Mouse (Mus musculus) cerebral cortex, adult 2 months (tissue): ENCODE data around the gene Adra2c.

Experiments used
- WGBS: fragments of 180-500 bp; shearing (Covaris S2); methylation state at CpG from one replicate; pipeline ENCODE4 v1.1.7; 2018; 5-methylcytosine and 5-hydroxymethylcytosine counted together

Gene Adra2c

DNA sequence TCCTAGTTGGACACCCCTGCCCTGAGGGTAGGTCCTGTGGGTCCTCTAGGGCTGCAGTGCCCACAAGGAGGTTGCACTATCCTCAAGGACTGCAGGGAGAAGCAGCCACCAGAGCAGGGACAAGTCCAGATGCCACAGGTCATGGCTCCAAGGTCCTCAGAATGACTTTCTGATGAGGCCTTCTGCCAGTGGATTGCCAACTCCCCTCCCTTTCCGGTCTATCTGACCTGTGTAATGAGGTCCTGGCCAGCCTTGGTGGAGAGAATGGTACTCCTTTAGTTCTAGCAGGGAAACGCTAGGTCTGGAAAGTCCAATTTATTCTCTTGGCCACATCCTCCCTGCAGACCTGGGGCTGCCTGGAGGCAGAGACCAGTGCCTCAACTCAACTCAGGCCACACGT, at the start of gene Adra2c:
Adra2c (plus strand) TSS at position 301 of the 400 bp plus-strand sequence.
- WGBS, result 71% methylated on average over 3 of the region's 3 CpGs

- WGBS, result 86% methylated on average over 4 of the region's 4 CpGs
Observed at GRCm38 (mm10) chr5:35233142-35233541, 45.0 kb upstream of the Adra2c start.

GRCm38 (mm10) chr5:35237757-35238156, 40.4 kb upstream of the Adra2c start:
- WGBS, result 93% methylated on average over 4 of the region's 4 CpGs

GRCm38 (mm10) chr5:35238627-35239026, 39.5 kb upstream of the Adra2c start:
- WGBS, result 94% methylated on average over 2 of the region's 2 CpGs

GRCm38 (mm10) chr5:35241556-35241955, 36.6 kb upstream of the Adra2c start:
- WGBS, result 83% methylated on average over 3 of the region's 3 CpGs

DNA sequence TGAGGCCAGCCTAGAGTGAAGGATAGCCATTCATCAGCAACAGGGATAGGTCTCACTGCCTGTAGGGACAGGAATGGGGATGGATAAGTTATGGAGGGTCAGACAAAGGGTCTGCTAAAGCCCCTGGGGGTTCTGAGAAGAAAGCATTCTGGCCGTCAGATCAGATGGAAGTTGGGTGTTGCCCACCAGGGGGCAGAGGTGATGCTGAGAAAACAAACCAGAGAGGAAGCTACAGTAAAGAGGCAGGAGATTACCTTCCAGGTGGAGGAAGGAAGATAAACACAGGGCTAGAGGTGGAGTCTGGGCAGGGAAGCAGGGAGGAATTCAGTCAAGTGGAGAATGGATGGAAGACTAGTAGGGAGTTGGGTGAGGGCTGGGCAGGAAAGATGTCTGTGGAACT, 33.9 kb upstream of the Adra2c start:
- WGBS, result 48% methylated on average over 1 of the region's 1 CpGs

DNA sequence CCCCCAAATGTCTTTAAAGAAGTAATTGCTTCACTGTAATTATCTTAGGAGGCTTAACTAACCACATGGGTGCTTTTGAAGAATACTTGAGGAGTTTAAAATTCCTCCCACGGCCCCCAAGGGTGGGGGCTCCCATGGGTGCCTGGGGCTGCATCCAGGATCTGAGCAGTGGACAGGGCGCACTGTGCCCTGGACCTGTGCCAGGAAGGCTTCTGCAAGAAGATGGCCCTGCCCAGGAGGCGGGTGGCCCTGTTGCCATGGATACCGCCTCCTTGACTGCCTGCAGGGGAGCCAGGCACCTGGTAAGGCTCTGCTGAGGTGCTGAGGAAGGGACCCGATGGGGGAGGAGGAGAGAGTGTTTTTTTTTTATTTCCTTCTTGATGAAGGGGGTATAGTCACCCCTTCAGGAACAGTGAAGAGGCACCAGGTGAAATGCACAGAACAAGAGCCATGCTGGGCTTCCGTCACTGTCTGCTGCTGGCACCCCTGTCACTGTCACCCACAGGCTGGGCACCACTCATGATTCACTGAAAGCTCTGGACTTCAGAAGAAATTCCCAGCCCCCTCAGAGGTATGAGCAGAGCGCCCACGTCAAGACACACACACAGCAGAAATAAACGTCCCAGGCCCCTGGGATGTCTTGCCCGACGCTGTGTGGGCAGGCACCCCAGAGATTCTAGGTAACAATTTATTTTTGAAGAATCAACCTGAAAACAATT, 32.4 kb upstream of the Adra2c start:
- WGBS, result 36% methylated on average over 11 of the region's 11 CpGs

GRCm38 (mm10) chr5:35254964-35255716, 23.0 kb upstream of the Adra2c start:
- WGBS, result 51% methylated on average over 5 of the region's 5 CpGs

DNA sequence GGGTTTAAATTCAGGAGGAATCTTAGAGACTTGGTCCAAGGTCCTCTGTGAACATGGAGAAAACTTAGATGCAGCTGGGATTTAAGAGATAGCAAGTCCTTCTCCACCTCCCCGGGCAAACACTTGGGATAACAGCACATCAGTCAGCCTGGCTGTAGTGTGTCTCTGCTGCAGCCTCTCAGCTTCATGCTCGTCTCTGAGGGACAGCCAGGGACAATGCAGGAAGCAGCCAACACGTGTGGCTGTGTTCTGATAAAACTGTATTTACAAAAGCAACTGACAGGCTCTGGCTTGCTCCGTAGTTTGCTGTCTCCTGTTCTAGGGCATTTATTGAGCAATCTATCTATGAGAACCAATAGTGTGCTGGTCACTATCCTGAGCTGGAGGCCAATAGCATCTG, 14.4 kb upstream of the Adra2c start:
- WGBS, result 75% methylated on average over 4 of the region's 4 CpGs

- 56% methylated on average over 7 of the region's 7 CpGs for WGBS
Observed at GRCm38 (mm10) chr5:35267486-35267885, 10.6 kb upstream of the Adra2c start.

- WGBS, result 53% methylated on average over 11 of the region's 11 CpGs
Observed at GRCm38 (mm10) chr5:35275356-35275755, 2.8 kb upstream of the Adra2c start.

GRCm38 (mm10) chr5:35278741-35279695, 899 bp downstream of the Adra2c start:
- 2% methylated on average over 116 of the region's 118 CpGs for WGBS

- 1% methylated on average over 49 of the region's 49 CpGs for WGBS
Observed at GRCm38 (mm10) chr5:35279696-35280001, 1.5 kb downstream of the Adra2c start.

DNA sequence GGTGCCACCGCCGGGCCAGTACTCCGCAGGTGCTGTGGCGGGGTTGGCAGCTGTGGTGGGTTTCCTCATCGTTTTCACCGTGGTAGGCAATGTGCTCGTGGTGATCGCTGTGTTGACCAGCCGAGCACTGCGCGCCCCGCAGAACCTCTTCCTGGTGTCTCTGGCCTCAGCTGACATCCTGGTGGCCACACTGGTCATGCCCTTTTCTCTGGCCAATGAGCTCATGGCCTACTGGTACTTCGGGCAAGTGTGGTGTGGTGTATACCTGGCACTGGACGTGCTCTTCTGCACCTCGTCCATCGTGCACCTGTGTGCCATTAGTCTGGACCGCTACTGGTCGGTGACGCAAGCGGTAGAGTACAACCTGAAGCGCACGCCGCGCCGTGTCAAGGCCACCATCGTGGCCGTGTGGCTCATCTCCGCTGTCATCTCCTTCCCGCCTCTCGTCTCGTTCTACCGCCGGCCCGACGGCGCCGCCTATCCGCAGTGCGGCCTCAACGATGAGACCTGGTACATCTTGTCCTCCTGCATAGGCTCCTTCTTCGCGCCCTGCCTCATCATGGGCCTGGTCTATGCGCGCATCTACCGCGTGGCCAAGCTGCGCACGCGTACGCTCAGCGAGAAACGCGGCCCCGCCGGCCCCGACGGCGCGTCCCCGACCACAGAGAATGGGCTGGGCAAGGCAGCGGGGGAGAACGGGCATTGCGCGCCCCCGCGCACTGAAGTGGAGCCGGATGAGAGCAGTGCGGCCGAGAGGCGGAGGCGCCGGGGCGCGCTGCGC, 2.1 kb downstream of the Adra2c start:
- WGBS, result 5% methylated on average over 75 of the region's 75 CpGs

GRCm38 (mm10) chr5:35280783-35281165, 2.7 kb downstream of the Adra2c start:
- WGBS, result 9% methylated on average over 40 of the region's 40 CpGs

GRCm38 (mm10) chr5:35285281-35285680, 7.2 kb downstream of the Adra2c start:
- WGBS, result 63% methylated on average over 3 of the region's 3 CpGs

- WGBS, result 50% methylated on average over 5 of the region's 5 CpGs
Observed at GRCm38 (mm10) chr5:35286190-35286589, 8.1 kb downstream of the Adra2c start.

DNA sequence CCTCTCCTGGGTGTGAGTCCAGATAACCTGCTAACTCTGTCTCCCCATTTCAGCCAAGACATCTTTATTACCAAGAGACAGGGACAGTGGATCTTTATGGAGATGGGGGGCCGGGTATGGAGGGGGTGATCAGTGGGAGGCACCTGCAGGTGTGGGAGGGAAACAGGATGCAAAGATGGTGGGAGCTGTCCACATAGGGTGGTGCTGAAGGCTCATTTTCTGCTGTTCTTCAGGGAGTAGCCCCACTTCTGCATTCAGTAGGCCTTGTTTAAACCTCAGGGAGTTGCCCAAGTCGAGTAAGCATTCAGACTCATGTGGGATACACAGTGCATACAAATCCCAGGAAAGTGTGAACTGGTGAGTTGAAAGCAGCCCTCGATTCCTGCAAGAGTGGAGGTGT, 21.5 kb downstream of the Adra2c start:
- WGBS, result 26% methylated on average over 3 of the region's 3 CpGs

DNA sequence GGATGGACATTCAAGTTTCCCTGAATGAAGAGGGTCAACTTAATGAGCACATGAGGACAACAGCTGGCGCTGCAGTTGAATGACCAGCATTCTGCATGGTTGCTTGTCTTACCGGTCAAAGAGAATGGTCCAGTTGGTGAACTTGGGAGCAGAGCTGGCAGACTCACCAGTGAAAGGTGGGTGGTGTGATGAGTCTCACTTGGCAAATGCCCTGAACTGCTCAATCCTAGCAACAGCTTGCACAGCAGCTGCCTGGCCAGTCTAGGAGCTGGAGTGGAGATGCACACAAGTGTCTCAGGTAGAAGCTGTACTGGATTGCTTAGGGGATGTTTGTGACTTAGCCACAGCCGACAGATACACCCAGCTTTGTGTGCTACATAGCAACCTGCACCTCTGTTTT, 26.1 kb downstream of the Adra2c start:
- 67% methylated on average over 3 of the region's 3 CpGs for WGBS

- WGBS, result 65% methylated on average over 10 of the region's 10 CpGs
Observed at GRCm38 (mm10) chr5:35305332-35305731, 27.2 kb downstream of the Adra2c start.

DNA sequence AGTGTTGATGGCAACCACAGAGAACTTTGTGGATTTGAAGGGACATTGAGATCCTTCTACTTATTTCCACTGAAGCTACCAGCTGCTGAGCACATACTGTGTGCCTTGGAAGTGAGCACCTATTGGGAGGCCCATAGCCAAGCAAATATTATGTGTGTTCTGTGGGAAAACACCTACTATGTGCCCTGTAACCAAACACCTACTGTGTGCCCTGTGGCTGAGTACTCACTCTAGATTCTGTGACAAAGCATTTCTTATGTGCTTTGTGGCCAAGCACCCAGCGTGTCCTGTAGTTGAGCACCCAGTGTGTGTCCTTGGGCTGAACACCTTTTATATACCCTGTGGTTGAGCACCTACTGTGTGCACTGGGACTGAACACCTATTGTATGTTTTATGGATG, 28.6 kb downstream of the Adra2c start:
- 100% methylated on average over 1 of the region's 1 CpGs for WGBS

DNA sequence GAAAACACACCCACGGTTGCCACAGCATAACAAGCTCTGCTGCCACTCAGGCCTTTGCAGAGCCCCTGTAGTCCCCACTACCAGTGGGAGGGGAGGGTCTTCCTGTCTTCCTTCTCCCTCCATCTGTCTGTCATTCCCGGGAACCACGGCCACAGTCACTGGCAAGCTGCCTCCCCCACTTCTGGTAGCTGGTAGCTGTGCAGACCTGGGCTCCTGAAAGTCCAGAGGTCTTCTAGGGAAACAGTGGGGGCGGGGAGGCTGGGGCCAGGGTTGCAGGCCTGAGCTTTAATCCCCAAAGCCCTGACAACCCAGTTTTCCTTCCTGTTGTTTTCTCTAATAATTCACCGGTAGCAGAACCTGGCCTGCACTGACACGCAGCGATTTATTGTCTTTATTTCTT, 31.7 kb downstream of the Adra2c start:
- WGBS, result 64% methylated on average over 7 of the region's 7 CpGs
